Mouse (Mus musculus) gastrocnemius, postnatal 4 days (tissue): Measurements from ENCODE around the gene Slc2a10. TPM values are rescaled to one million over a fixed set of nuclear protein-coding genes. Genes with fewer than 3 reads are reported as not detected.
"Not testable (repeated sequence)": the region's sequence is repeated elsewhere in the genome, so short reads cannot be mapped to it uniquely, and the experiment has no call there.

Experiments
- DNase-seq, 2 experiments: peaks; one replicate each; pipeline ENCODE4 v3.0.0; 2021 to 2022; ENCODE audit warnings: low spot score in 2 of 2, mixed read lengths in 2 of 2
- total RNA-seq, 2 experiments: library from RNA; stranded (reverse); gene quantifications; 2 replicates each; pipeline ENCODE4 v1.2.3; 2021

Slc2a10 gene
- total RNA-seq, 2 experiments from 2014 or later, result 5.3 to 5.4 TPM

DNA sequence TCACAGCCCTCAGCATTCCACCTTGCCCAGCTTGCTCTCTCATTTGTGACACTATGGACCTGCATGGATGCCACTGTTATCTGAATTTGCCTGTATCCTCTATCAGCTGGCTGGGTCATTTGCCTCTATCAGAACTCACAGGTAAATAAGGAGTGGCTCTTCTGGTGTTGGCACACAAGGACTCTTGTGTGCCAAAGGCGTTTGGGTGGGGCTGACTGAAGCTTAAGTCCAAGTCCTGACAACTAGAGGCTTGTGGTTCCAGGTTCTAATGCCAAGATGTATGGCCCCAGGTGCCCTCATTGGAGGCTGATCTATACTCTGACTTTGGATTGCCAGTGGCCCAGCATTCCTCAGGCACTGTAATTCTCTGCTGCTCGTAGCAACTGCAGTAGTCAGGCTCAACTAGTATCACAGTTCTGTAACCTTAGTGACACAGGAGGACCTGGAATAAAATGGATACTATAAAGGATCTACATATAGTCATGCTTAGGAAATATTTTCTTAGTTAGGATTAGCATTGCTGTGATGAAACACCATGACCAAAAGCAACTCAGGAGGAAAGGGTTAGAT, 5.8 kb upstream of the Slc2a10 start:
- DNase-seq, result no peak

DNA sequence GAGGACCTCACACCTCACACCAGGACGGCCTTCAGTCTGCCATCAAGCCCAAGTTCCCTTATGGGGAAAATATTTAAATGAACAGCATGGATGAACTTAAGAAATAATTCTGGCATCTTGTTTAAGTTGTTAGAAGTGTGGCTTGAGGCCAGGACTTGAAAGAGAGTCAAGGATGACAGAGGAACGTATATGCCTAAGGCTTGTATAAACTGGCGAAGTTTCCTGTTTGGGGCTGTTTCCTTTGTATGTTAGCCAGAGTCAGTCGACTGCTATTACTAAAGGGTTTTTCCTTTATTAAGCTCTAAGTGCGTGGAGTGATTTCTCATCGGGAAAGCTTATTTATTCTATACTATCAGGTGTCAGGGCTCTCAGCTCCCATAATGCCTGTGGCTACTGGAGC, 4.8 kb upstream of the Slc2a10 start:
- DNase-seq, result no peak

DNA sequence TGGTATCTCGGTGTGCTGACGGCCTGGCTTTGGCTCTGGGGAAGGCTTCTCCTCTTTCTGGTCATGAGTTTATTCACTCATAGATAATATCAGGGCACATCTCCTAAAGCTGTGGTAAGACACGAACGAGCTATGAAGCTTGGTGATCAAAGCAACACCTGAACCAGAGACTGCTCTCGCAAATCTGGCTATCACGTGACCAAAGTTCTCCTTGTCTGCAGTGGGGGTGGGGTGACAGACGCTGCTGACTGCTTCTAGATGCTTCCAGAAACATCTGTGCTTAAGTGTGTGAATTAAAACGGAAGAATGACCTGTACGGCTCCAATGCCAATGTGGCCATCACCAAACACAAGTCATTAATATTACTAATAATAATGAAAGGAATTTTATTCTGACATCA, 6.1 kb downstream of the Slc2a10 start:
- DNase-seq, result no peak

DNA sequence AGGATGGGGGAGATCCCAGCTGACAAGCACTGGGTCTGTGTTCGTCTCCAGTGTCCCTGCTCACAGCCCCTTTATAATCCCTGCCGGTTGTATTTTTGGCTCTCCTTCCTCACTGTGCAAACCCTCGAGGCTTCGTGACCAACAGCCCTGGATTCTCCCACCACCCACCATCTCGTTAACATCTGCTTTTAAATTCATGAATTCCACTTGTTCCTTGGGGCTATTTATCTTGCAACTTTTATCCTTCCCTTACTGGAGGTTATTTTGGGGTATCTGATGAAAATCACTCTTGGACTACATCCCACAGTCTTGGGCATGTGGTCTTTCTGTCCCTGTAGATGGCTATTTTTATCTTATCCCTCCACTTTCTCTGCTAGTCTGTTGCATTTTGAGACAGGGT, 6.9 kb downstream of the Slc2a10 start:
- no peak for DNase-seq

DNA sequence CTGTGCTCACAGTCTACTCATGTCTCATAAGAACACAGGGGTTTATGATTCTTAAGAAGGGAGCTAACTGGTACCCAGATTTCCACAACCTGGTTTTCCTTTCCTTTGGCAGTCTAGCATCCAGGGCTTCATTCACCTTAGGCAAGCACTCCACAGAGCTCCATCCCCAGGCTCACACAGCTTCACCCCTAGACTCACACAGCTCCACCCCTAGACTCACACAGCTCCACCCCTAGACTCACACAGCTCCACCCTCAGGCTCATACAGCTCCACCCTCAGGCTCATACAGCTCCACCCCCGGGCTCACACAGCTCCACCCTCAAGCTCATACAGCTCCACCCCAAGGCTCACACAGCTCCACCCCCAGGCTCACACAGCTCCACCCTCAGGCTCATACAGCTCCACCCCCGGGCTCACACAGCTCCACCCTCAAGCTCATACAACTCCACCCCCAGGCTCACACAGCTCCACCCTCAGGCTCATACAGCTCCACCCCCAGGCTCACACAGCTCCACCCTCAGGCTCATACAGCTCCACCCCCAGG, 7.4 kb downstream of the Slc2a10 start:
- DNase-seq, result not testable (repeated sequence)

DNA sequence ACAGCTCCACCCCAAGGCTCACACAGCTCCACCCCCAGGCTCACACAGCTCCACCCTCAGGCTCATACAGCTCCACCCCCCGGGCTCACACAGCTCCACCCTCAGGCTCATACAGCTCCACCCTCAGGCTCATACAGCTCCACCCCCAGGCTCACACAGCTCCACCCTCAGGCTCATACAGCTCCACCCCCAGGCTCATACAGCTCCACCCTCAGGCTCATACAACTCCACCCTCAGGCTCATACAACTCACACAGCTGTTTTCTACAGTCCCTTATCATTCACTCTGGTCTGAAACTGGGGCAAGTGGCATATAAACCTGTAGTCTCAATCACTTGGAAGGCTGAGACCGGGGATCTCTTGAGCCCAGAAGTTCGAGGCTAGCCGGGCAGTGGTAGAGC, 7.9 kb downstream of the Slc2a10 start:
- not testable (repeated sequence) for DNase-seq

DNA sequence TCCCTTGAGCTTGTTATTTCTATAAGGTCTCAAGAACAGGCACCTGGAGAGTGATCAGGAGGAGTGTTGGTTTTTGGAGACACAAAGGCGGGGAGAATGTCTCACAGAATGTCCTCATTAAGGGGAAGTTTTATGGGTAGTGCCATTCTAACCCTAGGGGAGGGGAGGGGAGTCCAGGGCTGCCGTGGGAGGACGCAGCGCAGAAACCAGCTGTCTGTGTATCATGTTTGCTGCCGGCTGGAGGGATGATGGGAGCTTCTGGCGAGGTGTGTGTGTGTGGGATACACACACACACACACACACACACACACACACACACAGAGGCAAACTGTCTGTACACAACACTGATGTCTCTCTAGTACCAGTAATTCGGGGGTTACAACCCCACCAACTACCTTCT, 8.8 kb downstream of the Slc2a10 start:
- no peak for DNase-seq

DNA sequence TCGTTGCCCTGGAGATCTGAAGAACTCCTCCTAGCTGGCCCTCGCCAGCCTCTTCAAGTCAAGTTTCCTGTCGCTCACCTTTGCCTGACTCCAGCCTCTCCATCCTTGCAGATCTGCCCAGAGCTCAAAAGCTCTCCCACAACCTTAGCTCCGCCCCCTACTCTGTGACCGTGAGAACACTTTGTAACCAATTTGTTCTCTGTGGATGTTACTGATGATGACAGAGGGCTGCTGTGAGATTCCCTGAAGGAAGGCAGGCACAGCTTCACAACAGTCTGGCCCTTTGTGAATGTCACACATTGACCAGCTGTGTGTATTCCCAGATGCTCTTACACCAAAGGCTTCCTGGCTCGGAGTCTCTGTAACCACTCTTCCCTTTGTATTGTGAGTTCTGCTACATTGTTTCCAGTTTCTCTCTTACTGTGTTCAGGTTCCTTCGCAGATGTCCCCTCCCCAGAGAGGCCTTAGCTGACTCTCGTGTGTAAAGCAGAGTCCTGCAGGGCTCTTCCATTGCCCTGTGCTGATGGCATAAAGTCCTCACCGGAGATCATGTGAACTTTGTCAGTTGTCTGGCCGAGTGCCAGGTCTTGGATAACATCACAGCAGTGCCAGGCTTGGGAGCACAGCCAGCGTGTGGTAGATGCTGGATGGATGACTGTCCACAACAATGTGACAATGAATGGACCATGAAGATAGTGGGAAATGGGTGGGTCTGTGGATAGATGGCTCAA, 9.4 kb downstream of the Slc2a10 start:
- DNase-seq, result peak in 1 of 2 experiments; percentile 42

DNA sequence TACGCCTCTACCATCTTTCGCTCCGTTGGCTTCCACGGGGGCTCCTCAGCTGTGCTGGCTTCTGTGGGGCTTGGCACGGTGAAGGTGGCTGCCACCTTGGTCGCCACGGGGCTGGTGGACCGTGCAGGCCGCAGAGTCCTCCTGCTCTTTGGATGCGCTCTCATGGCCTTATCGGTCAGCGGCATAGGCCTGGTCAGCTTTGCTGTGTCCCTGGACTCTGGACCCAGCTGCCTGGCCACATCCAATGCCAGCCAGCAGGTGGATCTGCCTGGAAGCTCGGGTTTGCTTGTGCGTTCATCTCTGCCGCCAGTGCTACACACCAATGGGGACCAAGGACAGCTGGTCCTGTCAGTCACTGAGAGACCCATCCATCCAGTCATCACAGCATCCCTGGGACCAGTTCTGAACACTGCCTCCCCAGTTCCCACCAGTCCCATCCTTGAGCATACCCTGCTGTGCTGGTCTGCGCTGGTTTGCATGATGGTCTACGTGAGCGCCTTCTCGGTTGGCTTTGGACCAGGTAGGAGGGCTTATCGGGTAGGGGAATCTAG, 11.7 kb downstream of the Slc2a10 start:
- DNase-seq, result no peak

DNA sequence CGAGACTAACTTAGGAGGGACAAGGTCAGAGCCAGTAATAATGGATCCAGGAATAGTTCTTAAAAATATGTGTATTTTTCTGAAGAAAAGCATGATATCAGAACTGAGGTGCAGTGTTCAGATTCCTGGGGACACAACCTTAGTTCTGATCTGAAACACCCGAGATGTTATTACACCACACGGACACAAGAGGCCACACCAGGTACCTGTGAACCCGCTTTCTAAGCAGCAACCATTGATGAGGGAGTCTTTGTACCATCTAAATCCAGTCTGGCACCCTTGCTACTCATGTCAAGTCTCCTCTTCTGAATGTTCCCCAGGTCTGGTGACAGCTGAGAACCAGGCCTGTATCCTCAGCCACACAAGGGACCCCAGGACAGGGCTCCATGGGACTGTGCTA, 22.0 kb downstream of the Slc2a10 start:
- DNase-seq, result no peak

DNA sequence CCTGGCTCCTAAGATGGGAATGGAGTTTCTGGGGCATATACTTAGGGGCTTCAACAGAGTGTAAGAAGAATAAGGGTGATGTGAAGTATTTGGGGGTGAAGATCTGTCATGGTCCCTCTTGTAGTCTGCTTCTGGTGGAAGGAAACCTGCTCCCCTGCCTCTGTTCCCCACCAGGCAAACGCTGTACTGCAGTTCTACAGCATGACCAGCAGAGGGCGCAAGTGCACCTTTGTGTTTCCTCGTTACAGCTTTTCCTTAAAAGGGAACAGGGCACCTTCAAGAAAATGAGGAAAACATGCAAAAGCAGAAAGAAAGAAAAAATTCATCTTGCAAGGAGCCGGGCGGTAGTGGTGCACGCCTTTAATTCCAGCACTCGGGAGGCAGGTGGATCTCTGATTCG, 25.5 kb downstream of the Slc2a10 start:
- peak in 1 of 2 experiments; percentile 61 for DNase-seq

DNA sequence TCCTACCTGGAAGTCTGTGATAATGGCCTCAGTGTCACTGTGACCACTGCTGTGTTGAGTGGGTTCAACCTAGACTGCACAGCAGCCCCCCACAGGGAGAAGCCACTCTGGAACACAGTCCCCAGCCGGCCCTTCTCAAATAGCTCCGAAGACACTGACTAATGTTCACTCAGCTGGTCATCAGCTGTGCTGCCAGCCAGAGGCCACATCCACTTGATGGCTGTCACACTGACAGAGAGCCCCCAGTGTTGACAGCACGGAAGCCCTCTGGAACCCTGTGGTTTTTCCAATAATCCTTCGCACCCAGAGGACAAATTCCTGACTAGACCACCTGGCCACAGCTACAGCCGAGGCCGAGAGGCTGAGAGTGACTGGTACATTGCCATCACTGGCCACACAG, 30.2 kb downstream of the Slc2a10 start:
- DNase-seq, result no peak

DNA sequence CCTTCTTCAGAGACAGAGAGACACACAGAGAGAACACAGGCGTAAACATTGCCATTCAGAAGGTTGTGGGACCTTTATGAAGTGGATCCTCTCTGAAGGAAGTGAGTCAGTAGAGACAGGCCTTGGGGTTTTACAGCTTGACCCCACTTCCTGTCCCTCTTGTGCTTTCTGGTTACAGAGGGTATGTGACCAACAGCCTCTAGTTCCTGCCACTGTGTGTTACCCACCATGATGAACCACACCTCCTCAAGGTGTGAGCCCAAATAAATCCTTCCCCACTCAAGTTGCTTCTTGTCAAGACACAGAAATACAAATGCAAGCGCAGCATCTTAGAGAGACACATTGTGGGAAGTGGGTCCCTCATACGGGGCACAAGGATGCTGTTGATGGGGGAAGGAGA, 37.4 kb downstream of the Slc2a10 start:
- DNase-seq, result no peak

DNA sequence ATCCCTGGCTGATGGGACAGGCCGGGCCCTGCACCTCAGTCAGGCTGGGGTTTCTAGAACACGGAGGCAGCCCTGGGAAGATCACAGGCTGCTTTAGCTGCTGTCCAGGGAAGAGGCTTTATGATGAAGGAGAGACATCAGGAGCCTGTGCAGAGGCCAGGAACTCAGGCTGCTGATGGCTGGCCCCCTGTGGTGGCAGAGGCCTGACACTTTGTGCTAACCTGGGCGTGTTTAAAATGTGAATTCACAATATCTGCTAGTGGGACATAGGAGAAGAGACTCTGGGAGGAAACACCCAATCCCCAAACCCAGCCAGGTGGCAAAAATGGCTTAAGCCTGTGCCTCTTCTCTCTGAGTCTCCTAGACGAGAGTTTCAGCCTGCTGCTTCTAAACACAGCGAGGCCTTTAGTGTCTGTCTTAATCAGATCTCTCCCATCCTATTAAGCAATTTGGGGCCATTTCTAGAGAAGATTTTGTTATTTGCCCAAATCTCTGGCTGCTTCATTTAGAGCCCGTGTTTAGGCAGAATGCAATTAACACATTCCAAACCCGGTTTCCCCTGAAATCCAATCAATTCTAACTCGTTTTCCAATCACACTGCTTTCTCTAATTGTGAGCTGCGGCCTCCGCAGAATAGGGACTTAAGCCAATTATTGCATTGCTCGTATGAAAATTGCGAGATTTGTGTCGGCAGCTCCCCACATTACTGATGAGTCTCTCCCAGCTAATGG, 39.5 kb downstream of the Slc2a10 start:
- DNase-seq, result no peak

DNA sequence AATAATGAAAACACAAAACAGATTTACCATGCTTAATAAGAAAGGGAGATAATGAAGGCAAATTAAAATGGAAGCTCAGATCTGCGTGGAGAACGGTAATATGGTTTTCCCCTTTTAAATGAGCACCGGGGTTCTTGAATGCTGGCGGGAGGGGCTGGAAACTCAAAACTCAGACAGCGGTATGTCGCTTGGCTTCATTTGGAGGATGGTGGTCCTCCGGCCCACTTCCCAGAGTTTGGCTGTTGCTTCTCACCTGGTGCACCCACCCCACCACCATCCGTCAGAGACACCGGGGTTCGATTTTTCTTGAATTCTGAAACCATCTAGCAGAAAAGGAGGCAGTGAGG, 40.1 kb downstream of the Slc2a10 start:
- no peak for DNase-seq

DNA sequence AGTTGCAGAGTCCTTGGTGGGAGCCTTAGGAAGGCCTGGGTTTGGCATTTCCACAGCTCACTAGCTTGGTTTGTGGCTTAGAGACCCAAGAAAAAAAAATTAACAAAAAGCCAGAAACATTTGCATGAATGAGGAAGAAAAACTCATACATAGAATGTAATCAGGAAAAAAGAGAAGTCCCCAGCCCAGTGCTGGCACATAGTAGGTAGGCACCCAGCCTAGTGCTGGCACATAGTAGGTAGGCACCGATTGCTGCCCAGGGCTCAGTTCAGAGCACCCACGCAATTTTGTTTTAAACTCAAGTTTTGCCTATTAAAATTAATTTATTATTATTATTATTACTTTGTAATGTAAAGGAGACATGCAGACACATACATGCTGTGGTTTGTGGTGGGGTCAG, 42.1 kb downstream of the Slc2a10 start:
- no peak for DNase-seq

DNA sequence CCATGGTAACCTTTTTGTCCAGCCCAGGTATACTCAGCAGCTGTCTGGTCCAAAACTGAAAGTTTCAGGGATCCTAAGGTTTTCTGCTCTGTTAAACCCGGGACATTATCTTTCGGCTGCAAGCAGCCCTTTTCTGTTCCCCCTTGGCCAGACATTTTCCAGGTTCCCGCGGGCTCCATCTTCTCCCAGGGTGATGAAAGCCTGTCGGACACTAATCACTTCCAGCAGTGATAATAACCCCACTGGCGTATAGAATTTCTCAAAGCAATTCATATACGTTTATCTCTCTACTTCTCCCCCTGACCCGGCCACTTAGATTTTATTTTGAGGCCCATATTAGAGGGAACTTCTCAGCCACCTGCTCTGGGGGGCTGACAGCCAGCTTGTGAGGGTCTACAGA, 42.8 kb downstream of the Slc2a10 start:
- DNase-seq, result no peak

DNA sequence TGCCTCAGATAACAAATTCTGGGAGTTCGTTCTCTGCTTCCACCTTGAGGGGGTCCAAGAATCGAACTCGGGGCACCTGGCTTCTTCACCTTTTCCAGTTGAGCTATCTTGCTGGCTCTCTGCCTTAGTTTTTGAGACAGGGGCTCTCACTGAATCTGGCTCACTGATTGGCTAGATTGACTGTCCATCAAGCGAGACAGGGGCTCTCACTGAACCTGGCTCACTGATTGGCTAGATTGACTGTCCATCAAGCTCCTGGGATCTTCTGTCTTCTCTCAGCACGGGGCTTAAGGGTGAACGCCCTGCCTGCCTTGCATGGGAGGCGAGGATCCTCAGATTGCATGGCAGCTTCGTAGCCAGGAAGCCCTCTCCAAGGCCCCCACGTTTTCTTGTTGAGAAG, 43.8 kb downstream of the Slc2a10 start:
- DNase-seq, result peak in 1 of 2 experiments; percentile 73

DNA sequence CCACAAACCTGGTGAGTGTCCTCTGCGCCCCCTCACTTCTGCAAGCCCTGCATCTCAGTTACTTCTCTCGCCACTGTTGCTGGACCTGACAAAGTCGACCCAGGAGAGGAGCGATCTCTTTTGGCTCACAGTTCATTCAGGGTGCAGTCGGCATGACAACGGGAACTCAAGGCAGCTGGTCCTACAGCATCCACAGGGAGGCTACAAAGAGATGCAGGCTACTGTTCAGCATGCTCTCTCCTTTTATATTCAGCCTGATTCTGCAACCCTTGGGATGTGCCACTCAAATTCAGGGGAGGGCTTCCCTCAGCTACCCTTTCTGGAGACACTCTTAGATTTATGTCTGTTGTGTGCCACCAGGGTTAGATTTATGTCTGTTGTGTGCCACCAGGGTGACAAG, 45.0 kb downstream of the Slc2a10 start:
- no peak for DNase-seq

DNA sequence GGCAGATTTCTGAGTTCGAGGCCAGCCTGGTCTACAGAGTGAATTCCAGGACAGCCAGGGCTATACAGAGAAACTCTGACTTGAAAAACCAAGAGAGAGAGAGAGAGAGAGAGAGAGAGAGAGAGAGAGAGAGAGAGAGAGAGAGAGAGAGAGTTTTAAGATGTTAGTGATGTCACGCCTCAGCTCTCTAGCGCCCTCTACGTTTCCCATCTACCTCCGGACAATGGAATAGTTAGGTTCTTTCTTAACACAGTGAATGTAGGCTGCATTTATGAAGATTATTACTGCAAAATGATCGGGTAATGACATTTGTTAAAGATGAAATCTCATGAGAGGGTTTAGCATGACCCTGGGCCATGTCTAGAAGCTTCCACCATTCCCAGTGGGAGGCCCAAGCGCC, 46.8 kb downstream of the Slc2a10 start:
- not testable (repeated sequence) for DNase-seq

DNA sequence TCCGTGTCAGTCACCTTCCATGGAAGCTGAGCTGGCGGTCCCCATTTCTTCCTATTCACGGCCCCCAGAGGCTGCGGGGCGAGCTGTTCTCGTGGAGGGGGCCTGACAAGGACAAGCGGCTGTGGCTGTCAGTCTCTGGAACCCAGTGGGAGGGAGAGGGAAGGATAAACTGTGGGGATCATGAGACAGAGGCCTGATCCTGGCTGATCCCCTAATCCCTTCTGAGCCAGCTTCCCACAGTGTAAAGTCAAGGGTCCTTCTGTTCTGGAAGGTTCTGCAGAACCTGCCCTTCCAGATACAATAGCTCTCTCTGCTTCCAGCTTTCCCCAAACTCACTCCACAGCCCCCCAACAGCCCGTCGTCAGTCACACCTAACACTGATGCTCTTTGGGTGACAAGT, 50.5 kb downstream of the Slc2a10 start:
- no peak for DNase-seq

DNA sequence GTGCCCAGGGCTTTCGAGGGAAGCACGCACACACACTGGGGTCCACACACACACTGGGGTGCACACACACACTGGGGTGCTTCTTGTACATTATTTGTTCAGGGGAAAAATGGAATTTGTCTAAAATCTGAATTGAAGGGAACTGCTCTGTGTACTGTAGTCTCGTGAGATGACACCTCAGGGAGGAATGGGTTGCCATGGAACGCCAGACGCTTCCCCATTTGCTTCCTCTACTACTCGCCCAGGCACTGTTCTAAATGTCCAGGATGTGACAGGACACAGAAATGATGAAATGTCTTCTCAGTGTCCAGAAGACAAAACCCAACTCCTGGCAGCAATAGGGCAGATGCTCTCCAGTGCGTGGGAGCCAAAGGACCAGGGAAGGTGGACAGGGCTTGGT, 53.7 kb downstream of the Slc2a10 start:
- no peak for DNase-seq
